Mouse (Mus musculus): ENCODE results near the gene 2810004N23Rik.

DNA sequence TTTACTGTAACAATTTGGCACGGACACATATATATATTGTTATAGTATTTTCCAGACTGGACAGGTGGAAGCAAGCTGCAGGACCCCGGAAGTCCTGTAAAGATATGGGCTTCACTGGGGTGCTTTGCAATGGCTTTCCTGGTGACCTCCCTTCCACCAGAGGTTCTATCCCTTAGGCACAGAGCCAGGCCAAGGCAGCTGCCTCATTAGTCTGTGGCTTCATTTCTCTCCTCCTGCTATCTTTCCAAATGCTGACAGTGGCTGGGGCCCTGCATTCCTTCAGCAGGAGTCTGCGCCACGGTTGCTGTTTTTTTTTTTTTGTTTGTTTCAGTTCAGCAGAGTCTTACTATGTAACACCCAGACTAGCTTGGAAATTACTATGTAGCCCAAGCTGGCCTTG lies 71.2 kb downstream of the 2810004N23Rik start:
- TF ChIP-seq CTCF (IDR thresholded peaks at IDR 0.05; ENCODE audit: control insufficient read depth, insufficient read depth, low read length) (no peak), POLR2A (IDR thresholded peaks at IDR 0.05; ENCODE audit: borderline replicate concordance, control insufficient read depth, low read depth, low read length) (no peak)

Data from bone marrow, adult 2 months (tissue).